Mouse (Mus musculus) T-helper 17 cell (primary cell): Measurements from ENCODE around the gene Ticrr.

Experiments
- in situ Hi-C, 2 experiments: fragments of 300-600 bp; cut with MboI, MseI; formaldehyde crosslinking; loops; 1 replicate in 1 of 2; 2 replicates in 1 of 2; pipeline ENCODE4 v1.15.1; 2025; ENCODE audit warnings: high pct_unique_total_duplicates in 2 of 2

The Ticrr gene

DNA sequence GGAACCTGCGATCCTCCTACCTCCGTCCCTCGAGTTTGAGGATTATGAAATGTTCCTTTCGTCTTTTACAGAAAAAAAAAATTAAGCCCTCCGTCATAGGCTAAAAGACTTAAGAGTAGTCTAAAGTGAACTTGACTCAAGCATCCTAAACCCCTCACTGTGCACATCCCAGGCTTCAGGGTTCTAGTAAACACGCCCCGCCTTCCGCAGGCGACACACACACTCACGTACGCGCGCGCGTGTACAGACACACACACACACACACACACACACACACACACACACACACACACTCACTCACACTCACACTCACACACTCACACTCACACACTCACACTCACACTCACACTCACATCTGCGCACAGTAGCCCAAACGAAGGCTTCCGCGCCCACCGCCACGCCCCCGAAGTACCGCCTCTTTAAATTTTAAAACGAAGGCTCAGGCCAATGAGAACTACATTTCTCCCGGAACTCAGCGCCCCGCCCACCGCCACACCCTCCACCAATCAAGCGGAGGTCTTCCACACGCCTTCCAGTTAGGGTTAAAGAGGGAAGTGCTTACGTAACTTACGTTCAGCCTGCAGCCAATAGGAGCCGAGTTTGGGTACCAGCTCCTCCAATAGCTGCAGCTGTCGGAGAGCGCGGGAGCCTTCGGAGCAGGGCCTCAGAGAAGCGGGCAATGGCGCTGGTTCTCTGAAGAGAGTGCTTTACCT lies at the start of gene Ticrr:
Gene Ticrr, plus strand, starts transcription at position 619 of the 713 bp plus-strand sequence.
- in situ Hi-C loops = no loop called here

DNA sequence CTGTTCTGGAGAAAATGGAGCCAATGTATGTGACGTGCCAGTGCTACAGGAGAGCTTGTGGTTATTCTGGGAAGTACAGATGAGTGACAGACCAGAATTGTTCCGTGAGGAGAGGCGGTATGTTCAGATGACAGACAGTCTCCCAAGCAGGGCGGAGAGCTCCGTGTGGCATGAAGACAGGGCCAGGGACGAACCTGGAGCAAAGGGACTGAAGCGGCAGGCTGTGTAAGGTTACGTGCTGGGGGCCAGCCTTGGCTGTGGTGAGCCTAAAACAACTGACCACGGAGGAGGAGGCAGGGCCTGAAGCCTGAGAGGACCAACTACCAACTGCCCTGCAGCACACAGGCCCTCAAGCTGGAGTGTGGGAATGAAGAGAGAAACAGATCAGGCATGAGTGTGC lies 48.1 kb upstream of the Ticrr start:
- in situ Hi-C loops = no loop called here

DNA sequence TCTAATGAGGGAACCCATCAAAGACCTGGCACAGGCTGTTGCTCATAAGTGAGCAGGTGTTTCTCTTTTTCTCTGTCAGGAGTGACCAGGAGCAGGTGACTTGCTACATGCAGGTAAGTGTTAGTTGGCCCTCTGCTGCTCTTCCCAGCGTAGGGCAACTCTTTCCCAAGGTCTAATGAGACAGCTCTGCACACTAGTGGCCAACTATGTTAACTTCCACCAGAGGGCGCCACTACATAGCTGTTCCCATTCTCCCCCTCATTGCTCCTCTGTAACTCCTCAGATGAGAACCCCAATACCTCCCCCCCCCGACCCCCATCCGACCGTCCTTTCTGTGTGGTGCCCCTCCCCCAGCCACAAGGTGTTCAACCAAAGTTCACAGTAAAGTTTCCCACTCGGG lies 47.2 kb upstream of the Ticrr start:
- in situ Hi-C loops = no loop called here

DNA sequence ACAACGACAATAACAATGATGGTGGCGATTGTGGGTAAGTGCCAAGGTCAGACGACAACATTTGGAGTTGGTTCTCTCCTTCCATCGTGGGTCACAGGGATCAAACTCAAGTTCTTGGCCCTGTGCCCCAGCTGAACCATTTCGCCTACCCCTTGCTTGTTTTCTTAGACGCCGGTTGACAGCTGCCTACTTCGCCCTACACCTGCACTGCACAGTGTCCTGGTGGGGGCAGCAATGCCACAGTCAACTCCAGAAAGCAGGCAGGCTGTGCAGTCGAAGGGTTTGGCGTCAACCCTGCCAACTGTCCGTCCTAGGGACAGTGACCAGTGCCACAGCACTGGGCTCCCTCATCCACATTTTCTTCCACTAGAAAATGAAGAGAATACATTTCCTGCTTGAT lies 46.7 kb upstream of the Ticrr start:
- in situ Hi-C loops = no loop called here

DNA sequence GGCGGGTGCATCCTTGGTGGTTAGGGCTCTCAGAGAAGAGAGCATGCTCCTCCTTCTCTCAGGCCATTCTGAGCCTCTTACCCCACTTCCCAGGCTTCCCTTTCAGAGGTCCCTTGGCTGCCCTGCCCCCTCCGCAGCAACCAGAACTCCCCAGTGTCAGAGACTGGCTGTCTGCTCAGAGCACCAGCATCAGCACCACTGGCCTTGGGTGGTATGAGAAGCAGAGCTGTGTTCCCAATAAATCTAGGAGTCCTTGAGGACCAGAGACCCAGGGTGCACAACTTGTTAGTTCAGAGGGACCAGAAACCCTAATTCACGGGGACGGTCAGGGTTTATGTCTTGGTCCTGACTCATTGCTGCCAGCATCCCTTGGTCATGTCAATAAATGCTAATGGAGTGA lies 45.0 kb upstream of the Ticrr start:
- in situ Hi-C loops = no loop called here

DNA sequence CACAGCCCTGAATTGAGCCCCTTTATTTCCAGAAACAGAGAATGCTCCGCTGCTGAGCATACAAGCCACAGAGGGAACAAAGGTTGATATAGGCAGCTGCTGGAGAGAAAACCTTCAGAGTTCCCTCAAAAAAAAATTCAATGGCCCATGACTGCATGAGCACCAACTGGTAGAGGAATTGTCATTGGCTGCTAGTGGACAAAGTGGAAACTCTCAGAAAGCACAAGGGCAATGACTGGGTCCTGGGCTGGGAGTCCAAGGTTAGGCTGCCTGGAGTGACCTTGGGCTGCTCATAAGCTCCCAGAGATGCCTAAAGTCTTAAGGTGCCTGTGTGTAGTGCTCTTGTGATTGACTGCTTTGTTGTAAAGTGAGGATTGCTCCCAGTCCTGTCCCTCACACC lies 44.1 kb upstream of the Ticrr start:
- in situ Hi-C loops = no loop called here

DNA sequence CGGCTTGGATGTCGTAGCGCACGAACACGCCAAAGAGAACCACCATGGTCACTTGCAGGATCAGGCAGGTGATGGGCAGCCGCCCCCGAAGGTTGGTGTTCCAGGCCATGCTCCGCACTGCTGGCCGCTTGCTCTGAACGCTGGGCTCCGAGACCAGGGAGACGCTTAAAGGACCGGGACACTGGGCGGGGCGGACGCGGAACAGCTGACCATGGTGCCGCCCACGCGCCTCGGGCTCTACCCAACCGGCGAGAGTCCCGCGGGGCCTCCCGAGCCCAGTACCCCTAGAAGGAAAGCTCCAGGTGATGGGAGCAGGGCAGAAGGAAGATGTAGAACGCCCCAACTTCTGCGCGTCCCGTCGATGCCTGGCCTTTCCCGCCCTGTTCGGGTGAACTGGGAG lies 42.6 kb upstream of the Ticrr start, which contains the start of gene Rhcg:
Gene Rhcg, minus strand, starts transcription at position 240 of the 400 bp plus-strand sequence.
- in situ Hi-C loops = no loop called here

DNA sequence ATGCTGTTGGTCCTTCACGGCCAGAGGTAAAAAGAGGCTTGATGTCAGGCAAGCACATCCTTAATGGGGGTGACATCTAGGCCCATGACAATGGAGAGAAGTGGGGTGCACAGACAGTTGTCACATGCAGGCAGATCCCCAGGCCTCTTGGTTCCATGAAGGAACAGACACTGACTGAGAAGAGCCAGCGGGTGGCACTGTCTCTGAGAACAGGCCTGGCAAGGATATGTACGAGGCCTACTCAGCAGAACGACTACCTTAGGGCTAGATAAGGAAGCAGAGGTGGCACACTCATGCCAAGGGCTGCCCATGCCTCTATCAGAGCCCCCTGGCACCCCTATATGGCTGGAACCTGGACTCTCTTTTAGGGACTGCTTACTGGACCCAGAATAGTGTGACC lies 40.5 kb upstream of the Ticrr start:
- in situ Hi-C loops = no loop called here

DNA sequence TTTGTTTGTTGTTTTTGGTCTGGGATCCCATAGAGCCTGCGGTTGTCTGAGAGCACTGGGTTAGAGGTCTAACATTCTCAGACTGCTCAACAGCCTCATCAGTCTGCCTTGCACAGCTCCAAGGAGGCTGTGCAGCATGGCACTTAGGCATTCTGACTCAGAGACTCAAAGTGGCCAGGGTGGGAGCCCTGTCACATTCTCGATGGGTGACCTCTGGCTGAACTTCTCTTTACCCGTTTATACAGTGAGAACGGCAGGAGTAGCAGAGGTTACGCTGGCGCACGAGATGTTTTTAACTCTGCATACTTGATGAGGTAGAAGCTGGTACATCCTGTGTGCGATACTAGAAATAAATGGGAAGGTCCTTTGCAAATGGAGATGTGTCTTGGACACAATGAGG lies 36.9 kb upstream of the Ticrr start:
- in situ Hi-C loops = no loop called here

DNA sequence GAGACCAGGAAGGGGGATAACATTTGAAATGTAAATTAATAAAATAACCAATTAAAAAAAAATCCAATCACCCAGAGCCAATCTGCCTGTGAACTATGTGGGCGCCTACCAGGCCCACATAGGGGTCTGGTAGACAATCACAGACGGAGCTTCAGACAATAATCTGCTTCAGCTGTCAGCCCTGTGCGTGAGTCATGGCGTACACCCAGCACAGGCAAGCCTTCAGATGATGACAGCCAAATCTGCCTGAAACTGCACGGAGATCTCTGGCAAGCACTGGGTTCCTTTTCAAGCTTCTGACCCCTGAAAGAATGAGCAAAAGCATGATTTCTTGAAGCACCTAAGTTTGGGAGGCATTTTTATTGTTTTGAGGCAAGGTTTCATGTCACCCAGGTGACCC lies 33.8 kb upstream of the Ticrr start:
- in situ Hi-C loops = no loop called here

DNA sequence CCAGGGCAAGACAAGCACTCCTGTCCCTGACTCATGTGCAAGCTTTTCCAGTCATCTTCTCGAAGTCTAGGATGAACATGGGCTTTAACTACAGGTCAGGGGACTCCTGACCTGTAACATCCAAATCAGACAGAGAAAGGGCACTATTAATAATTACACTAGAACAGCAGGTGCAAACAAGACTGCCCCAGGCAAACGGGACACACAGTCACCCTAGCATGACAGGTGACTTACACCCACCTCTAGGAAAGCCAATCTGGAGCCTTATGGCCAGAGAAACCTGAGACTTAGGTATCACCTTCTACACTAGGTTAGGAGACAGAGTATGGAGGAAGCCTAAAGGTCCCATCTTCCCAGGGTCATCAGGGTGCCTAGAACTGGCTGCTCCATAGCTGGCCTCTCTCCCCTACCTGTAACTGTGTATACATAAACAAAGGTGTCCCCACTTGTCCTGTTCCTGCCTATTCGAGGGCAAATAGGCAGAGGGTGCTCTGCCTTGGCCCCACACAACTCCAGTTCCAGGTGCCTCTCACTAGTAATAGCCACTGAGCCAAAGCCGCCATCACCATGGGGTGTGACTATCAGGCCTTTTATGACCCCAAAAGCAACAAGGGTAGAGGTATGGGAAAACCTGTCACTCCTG lies 31.6 kb upstream of the Ticrr start:
- in situ Hi-C loops = no loop called here

DNA sequence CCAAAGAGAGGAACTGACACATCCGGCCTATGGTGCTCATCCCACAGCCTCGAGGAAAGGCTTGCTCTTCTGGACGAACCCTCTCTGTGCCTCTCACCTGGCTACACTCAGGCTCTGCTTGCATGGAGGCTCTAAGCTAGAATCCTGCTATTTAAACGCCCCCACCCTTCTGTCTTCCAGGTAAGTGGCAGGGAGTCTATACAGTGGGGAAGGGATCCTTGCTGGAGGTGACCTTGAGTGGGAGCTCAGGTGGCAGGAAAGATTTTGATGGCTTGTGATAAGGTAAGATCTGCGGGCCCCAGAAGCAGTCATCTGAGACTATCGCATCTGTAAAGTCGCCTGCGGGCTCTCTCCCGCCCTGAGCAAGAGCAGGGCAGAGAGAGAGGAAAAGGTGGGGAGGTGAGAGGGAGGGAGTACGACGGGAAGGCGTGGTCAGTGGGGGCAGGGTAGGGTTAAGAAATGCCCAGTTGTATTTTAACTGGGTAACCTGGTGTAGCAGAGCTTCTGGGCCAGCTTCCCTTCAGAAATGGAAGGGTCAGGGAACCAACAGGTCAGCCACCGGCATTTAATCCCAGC lies 28.1 kb upstream of the Ticrr start:
- in situ Hi-C loops = no loop called here

DNA sequence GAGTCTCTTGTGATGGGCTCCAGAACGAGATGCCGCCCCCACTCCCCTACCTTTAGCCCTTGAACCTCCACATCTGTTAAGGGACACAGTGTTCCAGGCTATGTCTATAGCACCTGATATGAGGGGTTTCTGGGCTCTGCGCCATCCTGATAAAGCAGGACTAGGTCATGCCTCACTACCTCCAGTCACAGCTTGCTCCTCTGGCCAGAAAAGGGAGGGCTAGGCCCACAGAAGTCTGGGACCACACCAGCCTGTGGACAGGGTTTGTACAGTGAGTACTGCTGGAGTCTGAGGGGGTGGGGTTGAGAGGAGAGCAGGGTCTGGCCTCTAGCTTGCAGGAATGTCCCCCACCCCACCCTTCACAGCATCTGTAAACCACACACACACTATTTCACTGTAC lies 12.8 kb upstream of the Ticrr start:
- in situ Hi-C loops = no loop called here

DNA sequence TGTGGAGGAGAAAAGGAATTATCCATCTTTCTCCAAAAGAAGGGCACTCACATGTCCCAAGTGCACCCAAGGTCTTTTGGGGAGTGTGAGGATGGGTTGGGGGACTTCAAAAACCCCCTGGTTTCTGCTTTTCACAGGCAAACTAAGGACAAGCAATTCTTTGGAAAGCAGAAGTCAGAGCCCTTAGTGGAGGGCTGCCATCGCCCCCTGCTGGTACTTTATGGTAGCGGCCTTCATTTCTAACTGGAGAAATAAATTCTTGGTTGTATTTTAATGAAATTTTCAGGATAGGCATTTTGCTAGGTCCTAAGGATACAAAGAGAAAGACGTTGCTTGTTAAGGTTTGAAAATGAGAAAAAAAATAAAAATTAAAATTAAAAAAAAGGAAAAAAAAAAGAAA lies 11.0 kb upstream of the Ticrr start:
- in situ Hi-C loops = no loop called here

DNA sequence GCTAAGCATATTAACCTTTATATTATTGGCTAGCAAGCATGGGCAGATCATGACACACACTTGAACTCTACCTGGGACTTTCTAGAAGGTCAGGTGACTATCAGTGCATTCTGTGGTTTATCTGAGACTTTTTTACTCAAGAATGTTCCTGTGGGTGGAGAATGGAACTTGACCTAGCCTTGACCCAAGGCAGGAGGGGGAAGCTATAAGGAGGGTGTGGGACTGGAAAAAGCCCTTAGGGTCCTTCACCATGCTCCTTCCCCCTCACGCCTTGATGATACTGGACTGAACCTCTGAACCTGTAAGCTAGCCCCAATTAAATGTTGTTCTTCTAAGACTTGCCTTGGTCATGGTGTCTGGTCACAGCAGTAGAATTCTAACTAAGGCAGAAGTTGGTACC lies 5.8 kb upstream of the Ticrr start:
- in situ Hi-C loops = no loop called here

DNA sequence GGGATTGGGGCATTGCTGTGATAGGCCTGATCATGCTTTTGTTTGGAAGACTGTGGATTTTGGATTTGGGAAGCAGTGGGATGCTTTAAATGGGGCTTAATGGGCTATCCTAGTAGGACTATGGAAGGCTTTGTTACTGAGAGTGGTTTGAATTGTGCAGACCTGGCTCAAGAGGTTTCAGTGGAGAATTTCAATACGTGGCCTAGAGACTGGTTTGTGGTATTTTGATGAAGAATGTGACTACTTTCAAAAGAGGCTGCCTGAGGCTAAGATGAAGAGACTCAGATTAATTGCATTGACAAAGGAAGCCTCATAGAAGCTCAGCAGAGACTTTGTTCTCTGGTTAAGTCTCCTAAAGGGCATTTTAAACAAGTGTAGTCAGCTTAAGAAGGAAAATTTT lies 5.4 kb upstream of the Ticrr start:
- in situ Hi-C loops = no loop called here

DNA sequence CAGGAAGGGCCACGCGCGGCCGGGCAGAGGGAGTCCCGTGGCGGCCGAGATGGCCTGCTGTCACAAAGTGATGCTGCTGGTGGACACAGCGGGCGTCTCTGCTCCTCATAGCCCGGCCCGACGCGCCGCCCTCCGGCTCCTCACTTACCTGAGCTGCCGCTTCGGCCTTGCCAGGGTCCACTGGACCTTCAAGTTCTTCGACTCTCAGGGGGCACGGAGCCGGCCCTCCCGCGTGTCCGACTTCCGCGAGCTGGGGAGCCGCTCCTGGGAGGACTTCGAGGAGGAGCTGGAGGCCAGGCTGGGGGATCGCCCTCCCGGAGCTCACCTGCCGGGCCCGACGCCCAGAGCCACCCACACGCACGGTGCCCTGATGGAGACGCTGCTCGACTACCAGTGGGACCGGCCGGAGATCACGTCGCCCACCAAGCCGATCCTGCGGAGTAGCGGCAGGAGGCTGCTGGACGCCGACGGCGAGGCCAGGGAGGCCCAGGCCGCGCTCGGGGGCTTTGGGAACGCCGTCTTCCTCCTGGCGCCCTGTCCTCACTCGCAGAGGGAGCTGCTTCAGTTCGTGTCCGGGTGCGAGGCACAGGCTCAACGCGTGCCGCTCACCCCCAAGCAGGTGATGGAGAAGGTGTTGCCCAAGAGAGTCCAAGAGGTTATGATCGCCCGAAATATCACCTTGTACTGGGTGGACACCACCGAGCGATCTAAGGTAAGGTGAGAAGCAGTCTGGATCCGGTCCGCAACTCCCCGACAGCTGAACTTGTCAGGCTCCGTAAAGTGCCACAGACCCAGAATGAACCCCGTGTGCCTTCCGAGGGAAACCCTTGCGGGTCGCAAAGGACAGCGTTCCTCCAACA lies 525 bp downstream of the Ticrr start:
- in situ Hi-C loops = no loop called here

DNA sequence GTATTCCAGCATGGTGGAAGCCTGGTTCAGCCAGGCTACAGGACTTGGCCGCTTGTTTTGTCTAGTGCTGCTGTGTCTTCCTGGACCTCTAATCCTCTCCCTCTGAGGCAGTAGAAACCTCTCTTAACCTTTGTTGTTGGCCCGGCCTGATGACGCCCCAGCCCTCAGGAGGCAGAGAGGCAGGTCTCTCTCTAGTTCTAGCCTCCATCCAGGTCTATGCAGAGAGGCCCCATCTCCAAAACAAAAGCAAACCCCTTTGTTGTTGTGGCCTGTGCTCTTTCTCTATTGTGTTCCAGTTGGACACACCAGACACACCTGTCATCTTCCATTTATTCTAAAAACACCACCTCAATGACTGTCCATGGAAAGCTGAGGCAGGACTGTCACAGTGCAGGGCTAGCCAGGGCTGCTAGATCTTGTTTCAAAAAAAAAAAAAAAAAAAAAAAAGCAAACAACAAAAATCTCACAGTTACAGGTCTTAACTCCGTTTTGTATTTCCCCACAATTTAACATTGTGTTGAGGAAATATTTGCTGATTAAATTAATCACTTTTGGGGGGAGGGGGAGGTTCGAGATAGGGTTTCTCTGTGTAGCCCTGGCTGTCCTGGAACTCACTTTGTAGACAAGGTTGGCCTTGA lies 1.4 kb downstream of the Ticrr start:
- in situ Hi-C loops = no loop called here

DNA sequence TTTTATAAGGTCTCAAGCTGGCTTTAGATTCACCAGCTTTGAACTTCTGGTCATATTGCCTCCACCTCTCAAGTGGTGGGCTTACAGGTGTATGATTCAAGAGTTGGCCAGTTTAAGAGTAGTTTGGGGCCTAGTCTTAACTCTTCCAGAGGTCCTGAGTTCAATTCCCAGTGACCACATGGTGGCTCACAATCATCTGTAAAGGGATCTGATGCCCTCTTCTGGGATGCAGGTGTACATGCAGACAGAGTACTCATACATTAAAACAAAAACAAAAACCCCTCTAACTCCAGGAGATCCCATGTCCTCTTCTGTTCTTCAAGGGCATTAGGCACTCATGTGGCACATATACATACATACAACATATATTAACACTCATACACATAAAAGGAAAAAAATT lies 6.7 kb downstream of the Ticrr start:
- in situ Hi-C loops = no loop called here

DNA sequence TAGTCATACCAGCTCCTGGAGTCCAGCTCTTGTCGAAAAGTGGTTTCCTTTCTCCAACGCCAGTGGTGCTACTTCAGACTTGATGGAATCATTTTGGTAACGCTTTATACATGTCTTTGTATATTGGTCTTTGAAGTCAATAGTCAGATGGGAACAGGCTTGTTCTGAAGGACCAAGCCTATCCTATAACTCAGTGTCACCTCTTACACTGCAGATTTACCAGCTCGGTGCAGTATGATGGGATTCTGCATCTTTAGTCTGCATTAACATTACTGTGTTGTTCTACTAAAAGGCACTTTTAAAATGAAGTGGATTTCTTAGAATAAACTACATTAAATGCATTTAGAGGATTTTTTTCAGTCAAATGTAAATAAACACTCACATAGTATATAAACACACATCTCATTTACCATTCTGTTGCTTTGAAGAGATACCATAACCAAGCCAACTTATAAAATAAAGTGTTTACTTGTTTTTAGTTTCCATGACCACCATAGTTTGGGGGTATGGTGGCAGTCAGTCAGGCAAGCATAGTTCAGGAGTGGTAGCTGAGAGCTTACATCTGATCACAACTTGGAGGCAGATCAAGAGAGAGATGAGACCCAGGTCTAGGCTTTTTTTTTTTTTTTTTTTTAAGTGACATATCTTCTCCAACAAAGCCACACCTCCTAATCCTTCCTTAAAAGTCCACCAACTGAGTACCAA lies 11.1 kb downstream of the Ticrr start:
- in situ Hi-C loops = no loop called here

DNA sequence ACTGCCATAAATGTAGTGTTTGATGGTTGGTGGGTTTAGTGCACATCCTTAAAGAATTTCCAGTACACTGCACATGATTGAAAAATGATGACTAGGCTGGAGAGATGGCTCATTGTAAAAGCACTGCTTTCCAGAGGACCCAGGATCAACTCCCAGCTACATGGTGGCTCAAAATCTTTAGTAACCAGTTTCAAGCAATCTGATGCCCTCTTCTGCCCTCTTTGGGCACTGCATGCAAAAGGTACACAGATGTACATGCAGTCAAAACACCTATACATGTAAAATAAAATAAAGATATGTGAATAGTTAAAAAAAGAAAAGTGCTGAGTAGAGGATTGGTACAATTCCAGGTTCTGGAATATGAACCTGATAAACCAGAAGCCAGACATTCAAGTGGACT lies 19.2 kb downstream of the Ticrr start:
- in situ Hi-C loops = loop anchor here in 1 of 2 experiments (25.0 kb wide), 1 partner anchor 808 kb away; no protein-coding TSS in a partner anchor
